Mouse (Mus musculus) lung, embryonic 14.5 days (tissue): Measurements from ENCODE around the gene N4bp2l1. TPM values are rescaled to one million over a fixed set of nuclear protein-coding genes. Genes with fewer than 3 reads are reported as not detected.

Source experiments
- ATAC-seq: fragments of 200-750 bp; cut with Nextera tagmentation; 2 replicates; pipeline ENCODE4 v1.8.0; 2017; ENCODE audit warnings: mild to moderate bottlenecking, moderate TSS enrichment, moderate library complexity; ENCODE audit not compliant: insufficient read depth
- DNase-seq: peaks from one replicate; pipeline ENCODE4 v3.0.0-alpha.2; 2015
- H3K27ac ChIP-seq: fragments of 300-500 bp; sonication (generic); 2 replicates; pipeline ENCODE4 v1.5.1; 2014; ENCODE audit warnings: low read depth, mild to moderate bottlenecking, moderate library complexity
- H3K27me3 ChIP-seq: fragments of 300-500 bp; sonication (generic); 2 replicates; pipeline ENCODE4 v1.6.1; 2014; ENCODE audit warnings: low read length, control low read depth; ENCODE audit not compliant: insufficient read depth
- H3K36me3 ChIP-seq: fragments of 300-500 bp; sonication (generic); 2 replicates; pipeline ENCODE4 v1.6.1; 2014; ENCODE audit warnings: control low read depth; ENCODE audit not compliant: insufficient read depth
- H3K4me1 ChIP-seq: fragments of 300-500 bp; sonication (generic); 2 replicates; pipeline ENCODE4 v1.6.1; 2014; ENCODE audit warnings: antibody characterized with exemption, control low read depth; ENCODE audit not compliant: insufficient read depth
- H3K4me2 ChIP-seq: fragments of 300-500 bp; sonication (generic); 2 replicates; pipeline ENCODE4 v1.6.1; 2014; ENCODE audit warnings: mild to moderate bottlenecking
- H3K4me3 ChIP-seq: fragments of 300-500 bp; sonication (generic); 2 replicates; pipeline ENCODE4 v1.5.1; 2014; ENCODE audit warnings: low read depth, low read length
- H3K9ac ChIP-seq: fragments of 300-500 bp; sonication (generic); 2 replicates; pipeline ENCODE4 v1.6.1; 2014
- H3K9me3 ChIP-seq: fragments of 300-500 bp; sonication (generic); 2 replicates; pipeline ENCODE4 v1.6.1; 2016; ENCODE audit warnings: low read depth, low read length, control low read depth
- CTCF ChIP-seq: IDR thresholded peaks from 2 replicates; pipeline ENCODE4 v1.5.1; 2016; ENCODE audit warnings: antibody characterized with exemption, low read depth
- WGBS: fragments of 180-500 bp; shearing (Covaris S2); extraction: QIAGEN DNeasy Blood & Tissue Kit; methylation state at CpG from one replicate; pipeline ENCODE4 v1.1.7; 2014; 5-methylcytosine and 5-hydroxymethylcytosine counted together
- polyA plus RNA-seq: library from polyadenylated mRNA; unstranded; fragments of >200 nt; fragmentation: Nextera tagmentation; extraction: Ambion mirVana; gene quantifications from 2 replicates; pipeline ENCODE4 v1.2.1, GENCODE M21; 2014

Gene N4bp2l1
- polyA plus RNA-seq, 1 experiment from 2014 or later = 4.5 TPM

- ATAC-seq (no peak), DNase-seq (no peak)
- peaks cover 1% of the 10 kb centered on the region; the same call in 1 of the 2 replicates for H3K36me3 ChIP-seq
- no peak overlapping the region for H3K4me3 ChIP-seq
- no peak for TF ChIP-seq CTCF
- no peaks in the 10 kb centered on the region for H3K27me3 ChIP-seq
- H3K27ac ChIP-seq = no peak overlapping the region
- 81% methylated on average over 2 of the region's 2 CpGs for WGBS
- no peak overlapping the region for H3K4me2 ChIP-seq
- H3K4me1 ChIP-seq = peaks cover 10% of the 10 kb centered on the region
- H3K9ac ChIP-seq = no peak overlapping the region
- no peaks in the 10 kb centered on the region for H3K9me3 ChIP-seq
Measured at GRCm38 (mm10) chr5:150525239-150525638, 71.7 kb downstream of the N4bp2l1 start.

- ATAC-seq (no peak; the same call in 1 of the 2 replicates), DNase-seq (no peak)
- 5% methylated on average over 11 of the region's 11 CpGs for WGBS
- Histone ChIP-seq H3K27me3 (no peaks in the 10 kb centered on the region), H3K36me3 (no peaks in the 10 kb centered on the region), H3K4me3 (peak overlapping the region; percentile 82), H3K4me2 (peak overlapping the region; percentile 77), H3K4me1 (peaks cover 10% of the 10 kb centered on the region), H3K27ac (peak overlapping the region; percentile 85), H3K9ac (peak overlapping the region; percentile 95), H3K9me3 (no peaks in the 10 kb centered on the region)
- no peak for TF ChIP-seq CTCF
Measured at GRCm38 (mm10) chr5:150522867-150523234, 74.1 kb downstream of the N4bp2l1 start.

- Histone ChIP-seq H3K27ac (peak within 1 kb of the TSS; percentile 85), H3K9me3 (no peaks in the 10 kb centered on the region), H3K9ac (peak within 1 kb of the TSS; percentile 95), H3K27me3 (no peaks in the 10 kb centered on the region), H3K36me3 (no peaks in the 10 kb centered on the region), H3K4me1 (peaks cover 10% of the 10 kb centered on the region), H3K4me2 (peak within 1 kb of the TSS; percentile 77), H3K4me3 (peak within 1 kb of the TSS; percentile 82)
- ATAC-seq (peak; percentile 97), DNase-seq (peak; percentile 96)
- no peak for TF ChIP-seq CTCF
- WGBS = 4% methylated on average over 62 of the region's 63 CpGs
Measured at GRCm38 (mm10) chr5:150521937-150522866, 74.8 kb downstream of the N4bp2l1 start, which contains the start of gene Brca2. Brca2 (plus strand) TSS chr5:150522630.

Other genes starting within 250 kb of the N4bp2l1 start
- not detected in 2 replicates for gene Zar1l, start 79.0 kb downstream of the N4bp2l1 start, polyA plus RNA-seq
- 32.0 and 34.1 TPM in 2 replicates for gene Brca2, start 74.6 kb downstream of the N4bp2l1 start, polyA plus RNA-seq
- 40.1 and 43.6 TPM in 2 replicates for gene N4bp2l2, start 69.0 kb upstream of the N4bp2l1 start, polyA plus RNA-seq
- gene Pds5b, start 76.6 kb upstream of the N4bp2l1 start, polyA plus RNA-seq = 44.3 and 47.9 TPM in 2 replicates